In genomic region chr6:72954786-72955185, GRCm38 (mm10) we compare ENCODE assay signal across 8 mouse cellular contexts. TPM values are rescaled to one million over a fixed set of nuclear protein-coding genes. Genes with fewer than 3 reads are reported as not detected.
A peak's percentile ranks its signal among the peaks of the same experiment; 100 is the strongest.
DNase-seq lines count a peak whose midpoint lies in the region; ATAC-seq lines count a peak whose summit lies in the region.

No protein-coding gene starts in this region.

- H3K9ac ChIP-seq in lung, embryonic 15.5 days, result no peak overlapping the region
- H3K9ac ChIP-seq in forebrain, embryonic 16.5 days (replicated peaks; ENCODE audit: low read depth, low read length), result no peak overlapping the region
- H3K9ac ChIP-seq in midbrain, embryonic 15.5 days, result no peak overlapping the region

- no peaks in the 10 kb centered on the region for H3K27me3 ChIP-seq in lung, embryonic 15.5 days
- no peaks in the 10 kb centered on the region for H3K27me3 ChIP-seq in forebrain, embryonic 16.5 days (replicated peaks; ENCODE audit: control insufficient read depth, insufficient read depth, low read length)
- H3K27me3 ChIP-seq in midbrain, embryonic 15.5 days (replicated peaks), result no peaks in the 10 kb centered on the region

- no peaks in the 10 kb centered on the region for H3K36me3 ChIP-seq in lung, embryonic 15.5 days
- H3K36me3 ChIP-seq in forebrain, embryonic 16.5 days (ENCODE audit: control insufficient read depth, insufficient read depth), result no peaks in the 10 kb centered on the region
- H3K36me3 ChIP-seq in midbrain, embryonic 15.5 days (replicated peaks), result no peaks in the 10 kb centered on the region

- H3K27ac ChIP-seq in lung, embryonic 15.5 days, result peak overlapping the region; percentile 74
- H3K27ac ChIP-seq in forebrain, embryonic 16.5 days (ENCODE audit: low read length), result peak overlapping the region; percentile 98
- H3K27ac ChIP-seq in midbrain, embryonic 15.5 days, result peak overlapping the region; percentile 91

- H3K4me1 ChIP-seq in lung, embryonic 15.5 days, result peaks cover 27% of the 10 kb centered on the region
- H3K4me1 ChIP-seq in forebrain, embryonic 16.5 days (replicated peaks; ENCODE audit: control insufficient read depth, insufficient read depth, low read length), result peaks cover 21% of the 10 kb centered on the region
- peaks cover 26% of the 10 kb centered on the region for H3K4me1 ChIP-seq in midbrain, embryonic 15.5 days

- H3K4me3 ChIP-seq in lung, embryonic 15.5 days, result no peak overlapping the region
- no peak overlapping the region for H3K4me3 ChIP-seq in forebrain, embryonic 16.5 days (replicated peaks; ENCODE audit: low read length)
- H3K4me3 ChIP-seq in midbrain, embryonic 15.5 days, result no peak overlapping the region

- no peaks in the 10 kb centered on the region for H3K9me3 ChIP-seq in lung, embryonic 15.5 days
- no peaks in the 10 kb centered on the region for H3K9me3 ChIP-seq in forebrain, embryonic 16.5 days (ENCODE audit: control insufficient read depth, low read length)
- no peaks in the 10 kb centered on the region for H3K9me3 ChIP-seq in midbrain, embryonic 15.5 days

- WGBS in lung, embryonic 15.5 days, result 56% methylated on average over 7 of the region's 7 CpGs
- 64% methylated on average over 7 of the region's 7 CpGs for WGBS in forebrain, embryonic 16.5 days
- 73% methylated on average over 7 of the region's 7 CpGs for WGBS in midbrain, embryonic 15.5 days

- DNase-seq in lung, postnatal 14 days, result no peak
- DNase-seq in thymus, postnatal 25 days, result peak; percentile 55
- DNase-seq in kidney, postnatal 36 days, result no peak
- DNase-seq in adrenal gland, postnatal 4 days (ENCODE audit: low spot score in 2 of 2), result no peak

- ATAC-seq in lung, embryonic 15.5 days (ENCODE audit: borderline replicate concordance, extremely low read depth, low FRiP score, low TSS enrichment), result no peak
- no peak for ATAC-seq in forebrain, embryonic 16.5 days
- no peak for ATAC-seq in midbrain, embryonic 15.5 days (replicated peaks)
- no peak for ATAC-seq in frontal cortex, adult (ENCODE audit: low TSS enrichment)

- H3K4me2 ChIP-seq in lung, embryonic 15.5 days, result no peak overlapping the region
- no peak overlapping the region for H3K4me2 ChIP-seq in forebrain, embryonic 16.5 days (ENCODE audit: low read length)
- H3K4me2 ChIP-seq in midbrain, embryonic 15.5 days, result peak overlapping the region; percentile 79; the same call in 1 of the 2 replicates

RNA-seq across cellular contexts. Expression of gene Tmsb10, which starts 3.8 kb away (rescaled TPM):
- polyA plus RNA-seq in lung, embryonic 15.5 days (2015; fragmentation: Nextera tagmentation; extraction: Ambion mirVana), result 2,229 and 2,599 TPM in 2 replicates
- 3,396 and 3,669 TPM in 2 replicates for polyA plus RNA-seq in forebrain, embryonic 16.5 days (2015; fragmentation: Nextera tagmentation; extraction: Ambion mirVana)
- 4,117 and 4,750 TPM in 2 replicates for polyA plus RNA-seq in midbrain, embryonic 15.5 days (2015; fragmentation: Nextera tagmentation; extraction: Ambion mirVana)
- total RNA-seq in adrenal gland, postnatal 4 days (2021), result 100 to 1,000 TPM; 594 to 750 TPM

RNA-seq across cellular contexts. Expression of gene Kcmf1, which starts 55.0 kb away (rescaled TPM):
- 45.9 and 48.9 TPM in 2 replicates for polyA plus RNA-seq in lung, embryonic 15.5 days (2015; fragmentation: Nextera tagmentation; extraction: Ambion mirVana)
- 31.1 and 31.7 TPM in 2 replicates for polyA plus RNA-seq in forebrain, embryonic 16.5 days (2015; fragmentation: Nextera tagmentation; extraction: Ambion mirVana)
- 38.1 and 42.8 TPM in 2 replicates for polyA plus RNA-seq in midbrain, embryonic 15.5 days (2015; fragmentation: Nextera tagmentation; extraction: Ambion mirVana)
- total RNA-seq in adrenal gland, postnatal 4 days (2021), result 10 to 100 TPM; 72.4 to 78.6 TPM
